Mouse (Mus musculus) heart, embryonic 12.5 days (tissue): ENCODE measurements around the gene Gins2. TPM values are rescaled to one million over a fixed set of nuclear protein-coding genes. Genes with fewer than 3 reads are reported as not detected.

ENCODE experiments used
- ATAC-seq: fragments of 200-750 bp; cut with Nextera tagmentation; 2 replicates; pipeline ENCODE4 v1.8.0; 2017; ENCODE audit warnings: moderate TSS enrichment, moderate library complexity; ENCODE audit not compliant: insufficient number of reproducible peaks, low FRiP score
- H3K27ac ChIP-seq: fragments of 300-500 bp; sonication (generic); 2 replicates; pipeline ENCODE4 v1.5.1; 2016; ENCODE audit warnings: mild to moderate bottlenecking, moderate library complexity; ENCODE audit not compliant: poor library complexity, severe bottlenecking
- H3K27me3 ChIP-seq: fragments of 300-500 bp; sonication (generic); replicated peaks from 2 replicates; pipeline ENCODE4 v1.6.1; 2016; ENCODE audit warnings: mild to moderate bottlenecking, moderate library complexity
- H3K36me3 ChIP-seq: fragments of 300-500 bp; sonication (generic); 2 replicates; pipeline ENCODE4 v1.6.1; 2016; ENCODE audit warnings: mild to moderate bottlenecking, moderate library complexity
- H3K4me1 ChIP-seq: fragments of 300-500 bp; sonication (generic); replicated peaks from 2 replicates; pipeline ENCODE4 v1.6.1; 2016; ENCODE audit warnings: mild to moderate bottlenecking
- H3K4me2 ChIP-seq: fragments of 300-500 bp; sonication (generic); 2 replicates; pipeline ENCODE4 v1.6.1; 2016; ENCODE audit warnings: mild to moderate bottlenecking, moderate library complexity
- H3K4me3 ChIP-seq: fragments of 300-500 bp; sonication (generic); 2 replicates; pipeline ENCODE4 v1.5.1; 2016; ENCODE audit warnings: mild to moderate bottlenecking
- H3K9ac ChIP-seq: fragments of 300-500 bp; sonication (generic); 2 replicates; pipeline ENCODE4 v1.6.1; 2016; ENCODE audit warnings: mild to moderate bottlenecking, moderate library complexity
- H3K9me3 ChIP-seq: fragments of 300-500 bp; sonication (generic); replicated peaks from 2 replicates; pipeline ENCODE4 v1.6.1; 2016; ENCODE audit warnings: mild to moderate bottlenecking, moderate library complexity
- WGBS: fragments of 180-500 bp; shearing (Covaris S2); methylation state at CpG from one replicate; pipeline ENCODE4 v1.1.7; 2016; 5-methylcytosine and 5-hydroxymethylcytosine counted together
- microRNA-seq: library from miRNA; unstranded; fragments of <30 nt; microRNA quantifications from one replicate; pipeline ENCODE4, GENCODE M21; 2017
- polyA plus RNA-seq: library from polyadenylated mRNA; unstranded; fragments of >200 nt; fragmentation: Nextera tagmentation; extraction: Ambion mirVana; gene quantifications from 2 replicates; pipeline ENCODE4 v1.2.1, GENCODE M21; 2016

Gins2 gene
- polyA plus RNA-seq, 1 experiment from 2014 or later, result 63.4 TPM

- no peaks in the 10 kb centered on the region for H3K27me3 ChIP-seq
- peak overlapping the region; percentile 50 for H3K9ac ChIP-seq
- no peaks in the 10 kb centered on the region for H3K36me3 ChIP-seq
- no peak overlapping the region for H3K27ac ChIP-seq
- ATAC-seq, result peak; percentile 49
- no peaks in the 10 kb centered on the region for H3K9me3 ChIP-seq
- 14% methylated on average over 14 of the region's 14 CpGs for WGBS
- 0 out of 2 replicates have a peak overlapping the region, but pooled peaks have one; percentile 97 for H3K4me2 ChIP-seq
- H3K4me3 ChIP-seq, result no peak overlapping the region
- H3K4me1 ChIP-seq, result peaks cover 79% of the 10 kb centered on the region
Observed at GRCm38 (mm10) chr8:120534504-120535368, 54.4 kb downstream of the Gins2 start.

GRCm38 (mm10) chr8:120534080-120534479, 55.0 kb downstream of the Gins2 start:
- Histone ChIP-seq H3K27ac (no peak overlapping the region), H3K9ac (peak overlapping the region; percentile 50), H3K4me3 (no peak overlapping the region), H3K4me2 (no peak overlapping the region), H3K9me3 (no peaks in the 10 kb centered on the region), H3K27me3 (no peaks in the 10 kb centered on the region), H3K4me1 (peaks cover 76% of the 10 kb centered on the region), H3K36me3 (no peaks in the 10 kb centered on the region)
- ATAC-seq, result no peak
- WGBS, result 41% methylated on average over 8 of the region's 8 CpGs

- H3K27me3 ChIP-seq, result no peaks in the 10 kb centered on the region
- H3K4me1 ChIP-seq, result peaks cover 76% of the 10 kb centered on the region
- H3K4me3 ChIP-seq, result no peak overlapping the region
- no peak for ATAC-seq
- 53% methylated on average over 3 of the region's 3 CpGs for WGBS
- H3K4me2 ChIP-seq, result peak overlapping the region; percentile 63
- H3K36me3 ChIP-seq, result no peaks in the 10 kb centered on the region
- no peak overlapping the region for H3K27ac ChIP-seq
- no peaks in the 10 kb centered on the region for H3K9me3 ChIP-seq
- peak overlapping the region; percentile 67 for H3K9ac ChIP-seq
Observed at GRCm38 (mm10) chr8:120533380-120533779, 55.7 kb downstream of the Gins2 start.

- H3K4me2 ChIP-seq, result peak overlapping the region; percentile 63
- H3K27me3 ChIP-seq, result no peaks in the 10 kb centered on the region
- 8% methylated on average over 29 of the region's 29 CpGs for WGBS
- H3K27ac ChIP-seq, result peak overlapping the region; percentile 78
- H3K9me3 ChIP-seq, result no peaks in the 10 kb centered on the region
- H3K9ac ChIP-seq, result peak overlapping the region; percentile 67
- H3K4me3 ChIP-seq, result peak overlapping the region; percentile 18
- H3K4me1 ChIP-seq, result peaks cover 78% of the 10 kb centered on the region
- ATAC-seq, result no peak
- no peaks in the 10 kb centered on the region for H3K36me3 ChIP-seq
Observed at GRCm38 (mm10) chr8:120532517-120533215, 56.4 kb downstream of the Gins2 start.

GRCm38 (mm10) chr8:120531775-120532516, 57.2 kb downstream of the Gins2 start:
- no peak for ATAC-seq
- H3K9ac ChIP-seq, result peak overlapping the region; percentile 25; the same call in 1 of the 2 replicates
- 40% methylated on average over 10 of the region's 10 CpGs for WGBS
- no peak overlapping the region for H3K4me3 ChIP-seq
- H3K36me3 ChIP-seq, result no peaks in the 10 kb centered on the region
- H3K4me2 ChIP-seq, result peak overlapping the region; percentile 63
- no peaks in the 10 kb centered on the region for H3K27me3 ChIP-seq
- peak overlapping the region; percentile 78 for H3K27ac ChIP-seq
- H3K9me3 ChIP-seq, result no peaks in the 10 kb centered on the region
- peaks cover 84% of the 10 kb centered on the region for H3K4me1 ChIP-seq

- ATAC-seq, result no peak
- Histone ChIP-seq H3K36me3 (no peaks in the 10 kb centered on the region), H3K27me3 (no peaks in the 10 kb centered on the region), H3K27ac (peak overlapping the region; percentile 78), H3K4me3 (no peak overlapping the region), H3K4me2 (peak overlapping the region; percentile 63), H3K9me3 (no peaks in the 10 kb centered on the region), H3K9ac (peak overlapping the region; percentile 49; the same call in 1 of the 2 replicates), H3K4me1 (peaks cover 84% of the 10 kb centered on the region)
- 48% methylated on average over 15 of the region's 16 CpGs for WGBS
Observed at GRCm38 (mm10) chr8:120530954-120531656, 58.0 kb downstream of the Gins2 start.

- Histone ChIP-seq H3K27ac (no peak overlapping the region), H3K4me2 (no peak overlapping the region), H3K9ac (no peak overlapping the region), H3K4me1 (peaks cover 87% of the 10 kb centered on the region), H3K36me3 (no peaks in the 10 kb centered on the region), H3K9me3 (no peaks in the 10 kb centered on the region), H3K27me3 (no peaks in the 10 kb centered on the region), H3K4me3 (no peak overlapping the region)
- 56% methylated on average over 7 of the region's 7 CpGs for WGBS
- no peak for ATAC-seq
Observed at GRCm38 (mm10) chr8:120529226-120529625, 59.9 kb downstream of the Gins2 start.

Small RNAs within 50 kb of the gene (microRNA-seq; reads per million reads assigned to microRNA genes)
- gene Mir7687, result 0.94 reads per million

Other genes starting within 250 kb of the Gins2 start
- 3.5 and 6.7 TPM in 2 replicates for gene 1190005I06Rik, start 58.3 kb upstream of the Gins2 start, polyA plus RNA-seq
- gene Gm27021, start 78.8 kb upstream of the Gins2 start, polyA plus RNA-seq, result 0.72 TPM in 1 of 2 replicates, not detected in the other
- gene Cox4i1, start 78.9 kb upstream of the Gins2 start, polyA plus RNA-seq, result 1,676 and 1,716 TPM in 2 replicates
- 168 and 183 TPM in 2 replicates for gene Emc8, start 79.3 kb upstream of the Gins2 start, polyA plus RNA-seq
- 4.9 and 5.6 TPM in 2 replicates for gene Irf8, start 147.1 kb upstream of the Gins2 start, polyA plus RNA-seq